Mouse (Mus musculus) bone marrow, adult 2 months (tissue): Measurements from ENCODE around the gene Gm10985. TPM values are rescaled to one million over a fixed set of nuclear protein-coding genes. Genes with fewer than 3 reads are reported as not detected.

Experiments used
- H3K27ac ChIP-seq: fragments of 200-500 bp; 2 replicates; pipeline ENCODE4 v1.5.1; 2012; ENCODE audit warnings: low read depth, mild to moderate bottlenecking, control low read depth, inconsistent platforms, low read length; ENCODE audit not compliant: control insufficient read depth, poor library complexity, insufficient read depth
- H3K4me1 ChIP-seq: fragments of 200-500 bp; 2 replicates; pipeline ENCODE4 v1.6.1; 2011; ENCODE audit warnings: low read length; ENCODE audit not compliant: control insufficient read depth, insufficient read depth
- H3K4me3 ChIP-seq: fragments of 200-500 bp; replicated peaks from 2 replicates; pipeline ENCODE3; 2011; ENCODE audit warnings: mild to moderate bottlenecking, low read depth, low read length, control low read depth; ENCODE audit not compliant: control insufficient read depth
- CTCF ChIP-seq: fragments of 200-500 bp; IDR thresholded peaks from 2 replicates; pipeline ENCODE4 v1.5.1; 2011; ENCODE audit warnings: low read length, control low read depth; ENCODE audit not compliant: control insufficient read depth, insufficient read depth
- POLR2A ChIP-seq: fragments of 200-500 bp; IDR thresholded peaks from 2 replicates; pipeline ENCODE4 v1.6.1; 2011; ENCODE audit warnings: low read depth, mild to moderate bottlenecking, control low read depth, low read length, borderline replicate concordance; ENCODE audit not compliant: control insufficient read depth
- WGBS: fragments of 180-500 bp; shearing (Covaris S2); methylation state at CpG from one replicate; pipeline ENCODE4 v1.1.7; 2018; 5-methylcytosine and 5-hydroxymethylcytosine counted together
- polyA plus RNA-seq: library from polyadenylated mRNA; stranded (reverse); fragments of >200 nt; gene quantifications from 2 replicates; pipeline ENCODE4 v1.2.4, GENCODE M21; 2011; ENCODE audit warnings: low replicate concordance; ENCODE audit not compliant: missing spikeins, insufficient read depth, insufficient read length

Gm10985 gene
- polyA plus RNA-seq, 1 experiment, result not detected

GRCm38 (mm10) chr3:53863383-53864220, 18.7 kb downstream of the Gm10985 start, which contains the start of gene Ufm1:
Ufm1 (minus strand) TSS chr3:53863830.
- TF ChIP-seq CTCF, result no peak
- TF ChIP-seq POLR2A, result no peak; the same call in 1 of the 2 replicates
- H3K4me3 ChIP-seq, result peak within 1 kb of the TSS; percentile 85
- under 1% methylated on average over 58 of the region's 58 CpGs for WGBS
- peak within 1 kb of the TSS; percentile 58; the same call in 1 of the 2 replicates for H3K27ac ChIP-seq
- peaks cover 2% of the 10 kb centered on the region for H3K4me1 ChIP-seq

GRCm38 (mm10) chr3:53868212-53868611, 23.3 kb downstream of the Gm10985 start:
- WGBS, result 76% methylated on average over 4 of the region's 4 CpGs
- Histone ChIP-seq H3K4me3 (no peak overlapping the region), H3K4me1 (no peaks in the 10 kb centered on the region), H3K27ac (no peak overlapping the region)
- no peak for TF ChIP-seq POLR2A
- no peak for TF ChIP-seq CTCF

- WGBS, result 58% methylated on average over 1 of the region's 1 CpGs
- H3K4me3 ChIP-seq, result no peak overlapping the region
- TF ChIP-seq POLR2A (no peak), CTCF (no peak)
- no peaks in the 10 kb centered on the region for H3K4me1 ChIP-seq
- no peak overlapping the region for H3K27ac ChIP-seq
Measured at GRCm38 (mm10) chr3:53869263-53869662, 24.4 kb downstream of the Gm10985 start.

- TF ChIP-seq POLR2A (no peak), CTCF (no peak)
- H3K4me1 ChIP-seq, result no peaks in the 10 kb centered on the region
- H3K4me3 ChIP-seq, result no peak overlapping the region
- no peak overlapping the region for H3K27ac ChIP-seq
- 40% methylated on average over 6 of the region's 6 CpGs for WGBS
Measured at GRCm38 (mm10) chr3:53870482-53870881, 25.6 kb downstream of the Gm10985 start.

- H3K27ac ChIP-seq, result no peak overlapping the region
- no peaks in the 10 kb centered on the region for H3K4me1 ChIP-seq
- 76% methylated on average over 1 of the region's 1 CpGs for WGBS
- no peak overlapping the region for H3K4me3 ChIP-seq
- TF ChIP-seq POLR2A (no peak), CTCF (no peak)
Measured at GRCm38 (mm10) chr3:53871596-53871995, 26.7 kb downstream of the Gm10985 start.

- no peaks in the 10 kb centered on the region for H3K4me1 ChIP-seq
- 85% methylated on average over 12 of the region's 12 CpGs for WGBS
- no peak for TF ChIP-seq POLR2A
- no peak for TF ChIP-seq CTCF
- no peak overlapping the region for H3K4me3 ChIP-seq
- no peak overlapping the region for H3K27ac ChIP-seq
Measured at GRCm38 (mm10) chr3:53890619-53891540, 46.0 kb downstream of the Gm10985 start.

Other genes starting within 250 kb of the Gm10985 start
- gene Frem2, start 187.7 kb upstream of the Gm10985 start, polyA plus RNA-seq, result 0.22 TPM in 1 of 2 replicates, not detected in the other
- gene Ufm1, start 18.7 kb downstream of the Gm10985 start, polyA plus RNA-seq, result 30.3 and 40.7 TPM in 2 replicates